Mouse (Mus musculus) small intestine, adult 2 months (tissue): Measurements from ENCODE around the gene Aph1b.

Experiments
- CTCF ChIP-seq: fragments of 200-500 bp; IDR thresholded peaks from 2 replicates; pipeline ENCODE4 v1.5.1; 2012; ENCODE audit warnings: low read depth, mild to moderate bottlenecking, control low read depth, inconsistent platforms, low read length, moderate library complexity, mixed read lengths; ENCODE audit not compliant: insufficient replicate concordance, insufficient read length; ENCODE audit errors: extremely low read depth
- POLR2A ChIP-seq: fragments of 200-500 bp; IDR thresholded peaks from 2 replicates; pipeline ENCODE4 v1.6.1; 2012; ENCODE audit warnings: low read depth, mild to moderate bottlenecking, control low read depth, inconsistent platforms, low read length, moderate library complexity

DNA sequence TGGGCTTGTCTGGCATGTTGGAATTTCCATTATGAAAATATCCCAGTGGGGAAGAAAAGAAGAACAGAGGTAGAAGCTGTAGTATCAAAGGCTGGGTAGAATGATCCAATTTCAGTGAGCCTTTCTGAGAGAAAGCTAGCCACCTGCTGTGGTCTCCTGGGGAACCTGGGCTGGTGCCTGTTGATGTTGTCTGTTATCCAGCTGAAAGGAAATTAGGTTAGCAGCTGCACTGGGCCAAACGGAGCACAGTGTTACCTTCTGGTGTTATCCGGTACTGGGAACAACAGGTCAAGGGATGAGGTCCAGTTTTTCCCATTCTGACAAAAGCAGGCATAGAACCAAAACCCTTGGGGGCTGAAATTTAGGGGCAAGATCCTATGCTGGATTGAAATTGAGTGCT, 18.1 kb upstream of the Aph1b start:
- TF ChIP-seq POLR2A (no peak), CTCF (no peak)
